Mouse (Mus musculus) kidney, postnatal 36 days (tissue): ENCODE results near the gene Elf3.
A peak's percentile ranks its signal among the peaks of the same experiment; 100 is the strongest.
"Not testable (repeated sequence)": the region's sequence is repeated elsewhere in the genome, so short reads cannot be mapped to it uniquely, and the experiment has no call there.

Experiments
- DNase-seq, 2 experiments: peaks; one replicate each; pipeline ENCODE4 v3.0.0; 2021 to 2022; ENCODE audit warnings: mixed read lengths in 2 of 2

Elf3 gene

DNA sequence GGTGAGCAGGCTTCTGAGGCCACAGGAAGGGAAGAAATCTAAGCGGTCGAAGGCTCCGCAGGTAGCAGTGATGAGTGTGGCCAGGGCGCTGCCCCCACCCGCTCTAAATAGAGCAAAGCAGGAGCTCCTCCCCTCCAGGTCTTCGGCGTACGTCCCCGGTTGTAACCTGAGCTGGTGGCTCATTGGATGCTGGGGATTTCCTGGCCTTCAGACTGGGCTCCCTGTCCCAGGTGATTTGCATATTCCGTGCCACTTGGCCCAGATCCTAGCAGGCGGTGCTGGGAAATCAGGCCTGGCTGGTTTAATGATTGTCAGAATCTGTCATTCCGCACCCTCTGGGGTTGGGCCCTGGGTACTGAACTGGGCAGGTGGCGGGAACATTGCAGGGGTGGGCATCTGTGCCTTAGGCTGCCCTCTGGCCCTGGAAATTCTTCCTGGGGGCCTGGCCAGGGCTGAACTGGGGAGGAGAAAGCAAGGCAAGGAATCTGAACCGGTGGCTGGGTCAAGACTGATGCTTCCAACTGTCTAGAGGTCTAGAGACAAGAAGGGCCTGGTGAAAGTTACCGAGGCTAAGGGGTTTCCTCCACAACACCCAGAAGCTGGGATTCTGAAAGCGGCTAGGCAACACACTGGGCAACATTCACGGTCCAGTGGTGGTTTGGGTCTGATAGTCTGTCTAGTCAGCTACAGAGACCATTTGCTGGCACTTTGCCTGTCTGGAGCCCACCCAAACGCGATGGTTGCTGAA is at the start of gene Elf3:
TSS of gene Elf3 (minus strand) at position 189 of the 748 bp plus-strand sequence.
- peak; percentile 94 to 97 for DNase-seq

GRCm38 (mm10) chr1:135290908-135291307 is 32.5 kb upstream of the Elf3 start:
- no peak for DNase-seq

DNA sequence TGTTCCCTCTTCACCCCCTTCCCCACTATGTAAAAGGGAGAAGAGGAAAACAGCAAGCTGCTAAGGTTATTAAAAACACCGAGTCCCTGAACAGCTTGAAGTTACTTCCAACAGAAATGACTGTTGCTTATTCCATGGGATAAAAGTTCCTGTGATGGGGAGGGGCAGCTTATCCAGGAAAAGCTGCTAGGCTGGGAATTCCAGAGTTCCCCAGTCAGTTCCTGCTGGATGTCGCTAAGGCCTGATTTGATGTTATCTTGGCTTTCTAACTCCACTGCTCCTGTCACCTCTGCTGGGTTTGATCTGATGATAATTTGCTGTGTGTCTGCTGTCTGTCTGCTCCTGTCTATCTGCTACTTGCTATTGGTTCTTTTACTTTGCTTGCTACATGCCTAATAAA is 27.9 kb upstream of the Elf3 start:
- peak; percentile 26 to 37 for DNase-seq

GRCm38 (mm10) chr1:135283826-135284291 is 25.5 kb upstream of the Elf3 start, which contains the start of gene Rnpep:
TSS of gene Rnpep (minus strand) at chr1:135284084.
- DNase-seq: peak; percentile 63 to 85

DNA sequence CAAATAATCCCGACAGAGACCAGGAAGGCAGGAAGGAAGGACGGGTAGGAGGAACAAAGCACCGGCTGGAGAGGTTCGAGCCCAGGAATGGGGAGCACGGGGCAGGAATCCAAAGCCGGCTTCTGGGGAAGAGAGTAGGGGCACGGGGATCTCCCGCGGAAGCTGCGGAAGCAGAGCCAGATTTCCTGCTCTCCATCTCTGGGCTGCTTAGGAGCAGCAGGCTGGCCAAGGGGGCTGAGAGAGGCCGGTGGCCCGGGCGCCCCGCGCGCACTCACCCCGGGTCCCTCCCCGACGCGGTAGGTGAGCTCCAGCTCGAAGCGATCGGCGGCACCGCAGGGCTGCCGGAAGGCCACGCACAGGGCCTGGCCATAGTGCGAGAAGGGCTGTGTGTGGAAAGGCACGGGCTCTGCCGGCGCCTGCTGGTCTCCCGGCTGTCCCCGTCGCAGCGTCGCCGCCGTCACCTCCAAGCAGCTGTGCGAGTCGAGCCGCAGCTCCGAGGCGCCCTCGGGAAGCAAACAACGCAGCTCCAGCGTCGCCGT is 25.0 kb upstream of the Elf3 start:
- peak; percentile 15 to 58 for DNase-seq

GRCm38 (mm10) chr1:135282536-135283286 is 24.3 kb upstream of the Elf3 start:
- peak; percentile 31 to 37 for DNase-seq

DNA sequence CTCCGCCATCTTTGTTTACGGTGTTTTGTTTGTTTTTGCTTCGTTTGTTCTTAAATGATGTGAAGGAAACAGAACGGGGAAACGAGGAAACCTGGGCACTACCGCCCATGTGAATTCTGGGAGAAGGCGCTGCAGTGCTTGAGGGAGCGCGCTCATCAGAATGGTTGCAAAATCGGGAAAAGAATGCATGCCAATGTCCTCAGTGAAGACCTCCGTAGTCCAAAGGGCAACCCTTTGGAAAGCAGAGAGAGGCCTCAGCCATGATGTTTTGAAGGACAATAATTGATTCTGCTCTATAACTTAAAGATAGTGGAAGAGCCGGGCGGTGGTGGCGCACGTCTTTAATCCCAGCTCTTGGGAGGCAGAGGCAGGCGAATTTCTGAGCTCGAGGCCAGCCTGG is 23.5 kb upstream of the Elf3 start:
- no peak for DNase-seq

GRCm38 (mm10) chr1:135280646-135281045 is 22.3 kb upstream of the Elf3 start:
- DNase-seq: peak; percentile 82 to 88

DNA sequence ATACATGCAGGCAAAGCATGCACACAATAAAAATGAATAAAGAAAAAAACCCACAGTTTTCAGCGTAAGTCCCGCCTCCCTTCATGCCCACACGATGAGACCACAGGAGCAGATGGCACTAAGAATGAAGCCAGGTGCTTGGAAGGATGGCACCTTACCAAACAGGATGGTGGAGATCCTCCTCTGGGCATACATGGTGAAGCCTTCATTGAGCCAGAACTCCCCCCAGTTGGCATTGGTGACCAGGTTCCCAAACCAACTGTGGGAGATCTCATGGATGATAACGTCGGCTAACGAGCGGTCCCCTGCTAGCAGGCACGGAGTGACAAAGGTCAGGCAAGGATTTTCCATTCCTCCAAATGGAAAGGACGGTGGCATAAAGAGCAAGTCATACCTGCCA is 13.0 kb upstream of the Elf3 start:
- DNase-seq: no peak

GRCm38 (mm10) chr1:135267663-135268446 is 9.5 kb upstream of the Elf3 start:
- no peak for DNase-seq

DNA sequence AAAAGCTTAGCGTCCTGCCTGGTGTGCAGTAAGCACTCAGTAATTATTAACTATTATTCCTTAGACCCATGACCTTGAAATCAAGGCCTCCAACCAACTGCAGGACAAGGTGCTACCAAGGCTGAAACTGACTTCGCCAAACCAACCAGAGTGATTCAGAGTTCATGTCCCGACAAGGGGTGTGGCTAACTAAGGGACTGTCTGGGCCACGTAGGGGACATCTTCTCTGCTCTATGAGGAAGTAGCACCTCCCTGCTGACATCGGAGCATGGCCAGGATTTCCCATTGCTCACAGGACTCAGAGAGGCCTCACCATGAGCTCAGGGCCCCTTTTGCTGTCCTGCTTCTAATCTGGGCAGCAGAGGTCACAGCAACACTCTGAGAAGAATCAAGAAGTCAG is 7.5 kb upstream of the Elf3 start:
- DNase-seq: peak; percentile 47 to 61

- DNase-seq: peak in 1 of 2 experiments; percentile 49
Measured at GRCm38 (mm10) chr1:135263316-135263715, 4.9 kb upstream of the Elf3 start.

GRCm38 (mm10) chr1:135262329-135262728 is 4.0 kb upstream of the Elf3 start:
- DNase-seq: no peak

- DNase-seq: peak in 1 of 2 experiments; percentile 34
Measured at GRCm38 (mm10) chr1:135260931-135261330, 2.6 kb upstream of the Elf3 start.

DNA sequence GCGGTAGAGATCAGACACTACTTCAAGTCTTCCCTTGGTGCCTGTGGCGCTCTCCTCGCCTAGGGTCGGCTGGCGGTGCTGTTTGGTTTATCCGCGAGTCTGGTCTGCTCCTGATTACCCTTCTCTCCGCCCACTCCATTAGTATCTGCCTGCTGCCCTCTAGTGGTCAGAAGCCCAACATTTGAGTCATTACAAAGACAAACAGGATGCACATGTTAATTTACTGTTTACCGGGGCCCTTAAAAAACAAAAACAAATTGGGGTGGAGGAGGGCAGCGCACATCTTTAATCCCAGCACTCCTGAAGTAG is 714 bp upstream of the Elf3 start:
- peak; percentile 87 to 92 for DNase-seq

GRCm38 (mm10) chr1:135256299-135256698 is 2.1 kb downstream of the Elf3 start:
- peak; percentile 61 to 81 for DNase-seq

- no peak for DNase-seq
Measured at GRCm38 (mm10) chr1:135252854-135253253, 5.5 kb downstream of the Elf3 start.

GRCm38 (mm10) chr1:135251405-135251804 is 7.0 kb downstream of the Elf3 start:
- DNase-seq: peak in 1 of 2 experiments; percentile 10

GRCm38 (mm10) chr1:135250706-135251105 is 7.7 kb downstream of the Elf3 start:
- DNase-seq: no peak

DNA sequence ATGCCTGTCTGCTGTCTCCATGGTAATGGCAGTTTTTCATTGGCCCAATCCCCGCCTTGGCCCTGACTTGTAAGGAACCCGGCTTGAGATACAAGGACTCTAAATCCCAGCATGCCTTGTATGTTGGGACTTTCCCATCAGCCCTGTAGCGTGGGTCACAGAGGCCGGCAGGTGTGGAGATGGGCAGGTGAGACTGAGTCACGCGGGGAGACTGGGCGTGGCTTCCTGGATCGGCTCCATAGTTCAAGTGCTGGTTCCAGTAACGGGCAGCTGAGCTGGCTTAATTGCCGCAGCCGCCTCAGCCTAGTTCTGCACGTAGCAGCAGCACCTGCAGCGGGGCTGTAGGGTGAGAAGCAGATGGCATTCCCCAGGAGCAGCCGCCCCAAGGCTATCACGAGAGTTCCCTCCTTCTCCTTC is 9.9 kb downstream of the Elf3 start:
- DNase-seq: peak; percentile 90 to 91

GRCm38 (mm10) chr1:135244014-135244413 is 14.4 kb downstream of the Elf3 start:
- no peak for DNase-seq

GRCm38 (mm10) chr1:135240206-135240605 is 18.2 kb downstream of the Elf3 start:
- DNase-seq: not testable (repeated sequence)
